Mouse (Mus musculus) heart, adult 8-10 months (tissue): ENCODE data around the gene Lamc1. TPM values are rescaled to one million over a fixed set of nuclear protein-coding genes. Genes with fewer than 3 reads are reported as not detected.
A peak's percentile ranks its signal among the peaks of the same experiment; 100 is the strongest.
"Not testable (repeated sequence)": the region's sequence is repeated elsewhere in the genome, so short reads cannot be mapped to it uniquely, and the experiment has no call there.

Experiments used
- DNase-seq: peaks from one replicate; pipeline ENCODE4 v3.0.0; 2022; ENCODE audit warnings: low spot score
- total RNA-seq, 4 experiments: library from RNA; stranded (reverse); gene quantifications; 2 replicates each; pipeline ENCODE4 v1.2.4; 2022

Lamc1 gene
- total RNA-seq, 4 experiments from 2014 or later = 83.2 to 109 (median 98.8) TPM

DNA sequence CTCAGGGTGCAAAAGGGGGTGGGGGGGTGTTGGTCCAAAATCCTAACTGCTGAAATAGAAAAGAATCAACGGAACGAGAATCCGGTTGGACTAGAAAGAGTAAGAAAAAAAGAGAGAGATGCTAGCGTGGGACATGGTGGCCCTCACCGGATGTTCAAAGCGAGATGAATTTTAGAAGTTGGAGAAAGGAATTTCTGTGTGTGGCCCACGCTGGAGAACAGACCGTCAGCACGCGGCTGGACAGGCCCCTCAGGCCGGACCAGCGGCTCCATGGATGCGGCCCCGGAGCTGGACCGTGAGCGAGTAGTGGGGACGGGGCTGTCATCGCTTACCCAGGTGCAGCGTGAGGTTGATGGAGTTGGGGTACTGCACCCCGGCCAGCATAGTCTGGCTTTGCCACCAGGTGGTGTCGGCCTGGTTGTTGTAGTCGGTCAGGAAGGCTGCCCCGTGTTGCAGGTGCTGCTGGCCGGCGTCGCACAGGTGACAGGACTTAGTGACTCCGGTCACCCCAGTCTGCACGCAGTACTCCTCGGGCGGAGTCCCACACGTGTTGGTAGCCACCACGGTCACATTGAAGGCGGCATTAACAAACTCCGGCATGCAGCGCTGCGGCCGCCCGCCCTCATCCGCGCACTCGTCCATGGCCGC is 666 bp downstream of the Lamc1 start:
- no peak for DNase-seq

DNA sequence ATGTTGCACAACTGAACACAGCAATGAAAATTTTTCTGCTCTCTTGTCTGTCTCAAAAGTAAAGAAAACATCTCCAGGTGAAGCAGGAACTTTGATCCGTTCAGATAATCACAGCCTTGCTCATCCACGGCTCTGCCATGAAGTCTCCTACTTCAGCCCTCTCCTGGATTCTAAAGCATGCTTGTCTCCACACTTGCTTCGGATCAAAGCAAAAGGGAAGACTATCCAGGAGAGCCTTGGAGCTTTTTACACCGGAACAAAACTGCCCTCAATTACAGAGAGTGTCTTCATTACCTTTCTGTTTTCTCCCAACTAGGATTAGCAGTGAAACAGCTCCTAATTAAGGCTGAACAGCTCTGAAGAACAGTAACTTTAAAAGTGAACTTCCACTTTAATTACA is 1.4 kb downstream of the Lamc1 start:
- DNase-seq = no peak

DNA sequence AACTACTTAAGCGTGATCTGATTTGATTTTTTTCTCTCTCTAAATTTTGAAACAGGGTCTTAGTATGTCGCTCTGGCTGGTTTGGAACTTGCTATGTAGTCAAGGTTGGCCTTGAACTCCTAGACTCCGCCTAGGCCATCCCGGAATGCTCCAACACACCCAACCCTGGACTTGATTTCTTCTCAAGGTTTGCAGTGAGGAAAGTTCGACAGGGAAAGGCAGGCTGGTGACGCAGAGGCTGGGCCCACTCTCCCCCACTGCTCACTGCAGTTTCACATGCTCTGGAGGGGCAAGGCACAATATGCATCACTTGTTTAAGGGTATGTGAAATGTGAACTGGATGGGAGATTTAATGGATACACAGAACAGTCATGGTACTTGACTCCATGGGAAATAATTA is 3.3 kb downstream of the Lamc1 start:
- DNase-seq = no peak

DNA sequence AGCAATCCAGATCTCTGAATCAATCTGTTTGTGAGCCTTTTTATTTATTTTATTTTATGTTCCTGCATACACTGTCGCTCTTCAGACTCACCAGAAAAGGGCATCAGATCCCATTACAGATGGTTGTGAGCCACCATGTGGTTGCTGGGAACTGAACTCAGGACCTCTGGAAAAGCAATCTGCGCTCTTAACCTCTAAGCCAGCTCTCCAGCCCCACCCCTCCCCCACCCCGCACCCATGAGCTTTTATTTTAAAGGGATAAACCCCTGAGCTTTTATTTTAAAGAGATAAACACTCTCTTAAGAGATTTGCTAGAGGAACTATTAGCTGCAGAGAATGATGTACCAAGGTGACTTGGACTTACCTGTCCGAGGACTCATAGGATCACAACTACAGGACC is 5.5 kb downstream of the Lamc1 start:
- DNase-seq = no peak

DNA sequence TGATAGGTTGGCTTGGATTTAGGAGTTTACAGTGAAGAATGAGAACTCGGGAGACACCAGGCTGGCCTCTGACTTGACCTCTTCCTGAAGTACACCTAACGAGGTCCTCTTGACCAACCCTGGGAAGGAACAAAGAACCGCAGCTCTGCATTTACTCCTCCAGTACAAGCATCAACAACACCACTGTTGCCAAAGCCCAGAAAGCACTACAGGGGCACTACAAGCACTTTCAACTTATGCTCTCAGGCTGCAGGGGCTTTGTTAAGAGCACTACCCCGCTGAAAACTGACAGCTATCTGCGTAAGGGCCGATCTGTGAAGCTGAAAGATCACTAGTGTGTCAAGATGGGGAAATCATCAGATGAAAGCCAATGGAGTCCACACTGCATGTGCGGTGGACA is 6.4 kb downstream of the Lamc1 start:
- DNase-seq = no peak

DNA sequence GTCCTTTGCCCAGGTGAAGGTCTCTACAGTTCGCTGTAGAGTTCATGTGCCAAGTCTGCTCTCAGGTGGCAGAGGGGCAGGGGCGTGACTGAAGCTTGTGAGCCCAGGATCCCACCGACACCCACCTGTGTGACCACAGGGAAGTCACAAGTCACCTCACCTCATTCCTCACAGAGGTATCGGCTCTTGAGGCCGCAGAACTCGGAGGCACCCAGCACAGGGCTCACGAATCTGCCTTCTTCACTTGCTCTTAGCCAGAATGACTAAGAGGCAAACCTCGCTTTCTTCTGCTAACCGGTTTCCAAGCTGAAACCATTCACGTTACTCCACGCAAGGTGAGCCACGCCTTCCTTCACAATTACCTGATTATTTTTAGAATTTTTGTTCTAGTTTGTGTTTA is 11.2 kb downstream of the Lamc1 start:
- no peak for DNase-seq

DNA sequence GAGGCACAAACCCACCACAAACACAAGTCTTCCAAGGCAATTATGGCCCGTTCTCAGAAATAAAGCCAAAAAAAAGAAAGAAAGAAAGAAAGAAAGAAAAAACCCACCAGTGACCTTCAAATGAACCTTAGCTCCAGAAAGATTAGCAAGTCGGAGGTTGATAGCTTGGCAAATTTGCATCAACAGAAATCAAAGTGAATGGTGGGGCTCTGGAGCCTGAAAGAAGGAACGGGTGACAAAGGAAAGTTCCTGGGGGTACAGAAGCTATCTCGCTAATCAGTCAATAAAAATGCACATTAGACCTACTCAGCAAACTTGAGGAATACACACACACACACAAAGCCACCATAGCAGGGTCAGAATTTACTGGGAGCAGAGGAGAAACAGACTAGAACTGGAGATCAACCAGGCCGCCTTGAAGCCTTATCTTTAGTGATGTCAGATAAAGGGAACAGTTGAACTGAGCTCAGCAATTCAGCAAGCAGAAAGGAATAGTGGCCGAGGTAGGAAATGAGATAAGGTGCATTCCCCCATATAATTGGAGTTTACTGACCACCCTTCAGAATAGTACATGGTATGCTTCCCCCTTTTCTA is 11.9 kb downstream of the Lamc1 start:
- DNase-seq = no peak

DNA sequence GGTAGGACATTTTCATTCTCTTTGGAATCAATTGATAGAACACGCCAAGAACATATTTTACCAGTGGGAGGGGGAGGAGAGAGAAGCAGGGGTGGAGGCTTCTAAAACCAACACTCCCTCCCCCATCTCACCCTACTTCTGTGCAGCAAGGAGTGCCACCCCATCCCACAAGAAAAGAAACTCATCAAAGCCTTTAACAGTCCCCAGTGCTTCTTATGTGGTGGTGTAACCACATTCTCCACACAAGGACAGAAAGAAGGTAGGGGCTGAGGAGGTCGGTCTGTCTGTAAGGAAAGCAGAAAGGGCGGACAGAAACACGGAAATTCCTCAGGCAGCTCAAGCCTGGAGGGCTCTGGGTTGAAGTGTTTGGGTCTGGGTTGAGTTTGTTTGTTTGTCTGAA is 12.5 kb downstream of the Lamc1 start:
- DNase-seq = no peak

DNA sequence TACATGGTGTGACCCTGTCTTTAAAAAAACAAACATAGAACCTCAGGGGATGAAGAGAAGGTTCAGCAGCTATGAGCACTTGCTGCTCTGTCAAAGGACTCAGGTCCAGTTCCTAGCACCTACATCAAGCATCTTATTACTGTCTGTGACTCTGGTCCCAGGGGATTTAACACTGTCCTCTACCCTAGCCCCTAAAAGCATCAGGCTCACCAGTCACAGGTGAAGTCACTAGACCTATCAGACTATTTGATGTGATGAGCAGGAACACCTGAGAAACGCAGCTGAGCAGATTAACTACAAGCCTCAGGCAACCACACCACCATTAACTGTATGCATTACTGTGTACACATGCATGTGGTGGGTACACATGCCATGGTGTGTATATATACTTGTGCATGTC is 13.8 kb downstream of the Lamc1 start:
- DNase-seq = no peak

DNA sequence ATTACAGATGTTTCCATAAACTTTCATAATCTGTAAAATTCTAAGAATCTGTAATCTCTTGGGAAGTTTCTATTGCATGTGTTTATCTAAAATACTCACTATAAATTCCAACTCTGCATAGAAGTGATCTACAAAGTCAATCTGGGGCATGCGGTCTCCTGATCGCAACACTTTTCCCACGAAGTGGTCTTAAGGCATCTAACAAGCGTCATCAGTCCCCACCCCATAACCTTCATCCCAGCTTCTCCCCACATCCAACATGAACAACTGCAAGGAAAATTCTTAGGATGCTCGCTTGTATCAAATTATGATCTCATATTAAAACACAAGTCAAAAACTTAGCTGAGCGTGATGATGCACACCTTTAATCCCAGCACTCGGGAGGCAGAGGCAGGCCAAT is 14.3 kb downstream of the Lamc1 start:
- DNase-seq = no peak

DNA sequence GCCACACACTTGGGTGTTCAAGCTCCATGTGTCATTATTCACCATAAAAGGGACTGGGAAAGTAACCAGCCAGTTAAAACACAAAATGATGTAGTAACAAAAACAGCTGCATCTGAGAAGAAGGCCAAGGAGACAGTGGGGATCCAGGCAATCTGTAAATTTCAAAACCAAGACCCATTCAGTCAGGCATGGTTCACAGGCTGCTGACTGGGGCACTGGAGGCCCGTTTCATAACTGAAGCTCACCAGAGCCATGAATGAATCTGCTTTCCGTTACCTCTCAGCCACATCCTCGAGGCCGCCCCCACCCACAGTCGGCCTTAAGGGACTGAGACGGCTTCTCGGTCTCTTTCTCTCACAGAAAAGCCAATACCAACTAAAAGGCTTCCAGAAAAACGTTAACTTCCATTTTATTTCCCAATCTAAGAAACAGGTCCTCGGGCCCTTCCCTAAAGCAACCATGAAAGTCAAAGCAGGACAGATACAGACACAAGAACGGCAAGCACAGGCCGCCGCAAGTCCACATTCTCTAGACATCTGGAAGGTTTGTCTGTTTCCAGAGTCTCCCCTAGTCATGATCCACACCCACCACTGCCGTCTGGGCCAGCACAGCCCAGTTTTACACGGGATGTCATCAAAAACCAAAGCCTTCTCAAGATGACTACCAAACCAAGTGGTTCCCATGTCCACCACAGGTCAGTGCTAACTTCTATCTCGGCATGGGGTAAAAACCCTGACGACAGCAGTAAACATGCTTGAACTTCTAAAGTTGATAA is 14.9 kb downstream of the Lamc1 start:
- peak; percentile 48 for DNase-seq

DNA sequence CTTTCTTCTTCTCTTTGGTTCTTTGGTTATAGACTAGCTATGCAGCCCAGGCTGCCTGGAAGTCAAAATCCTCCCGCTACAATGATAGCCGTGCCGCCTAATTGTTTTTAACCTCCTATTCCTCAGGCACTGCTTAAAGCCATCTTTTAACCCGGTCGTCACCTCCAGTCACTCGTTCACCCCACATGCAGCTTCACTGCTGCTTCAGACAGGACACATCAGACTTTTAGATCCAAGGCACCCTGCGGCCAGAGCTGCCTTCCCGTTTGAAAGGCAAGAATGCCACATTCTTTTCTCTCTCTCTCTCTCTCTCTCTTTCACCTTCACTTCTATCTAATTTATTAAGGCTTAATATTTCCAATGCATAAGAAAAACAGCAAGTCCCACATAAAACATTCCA is 15.6 kb downstream of the Lamc1 start:
- no peak for DNase-seq

DNA sequence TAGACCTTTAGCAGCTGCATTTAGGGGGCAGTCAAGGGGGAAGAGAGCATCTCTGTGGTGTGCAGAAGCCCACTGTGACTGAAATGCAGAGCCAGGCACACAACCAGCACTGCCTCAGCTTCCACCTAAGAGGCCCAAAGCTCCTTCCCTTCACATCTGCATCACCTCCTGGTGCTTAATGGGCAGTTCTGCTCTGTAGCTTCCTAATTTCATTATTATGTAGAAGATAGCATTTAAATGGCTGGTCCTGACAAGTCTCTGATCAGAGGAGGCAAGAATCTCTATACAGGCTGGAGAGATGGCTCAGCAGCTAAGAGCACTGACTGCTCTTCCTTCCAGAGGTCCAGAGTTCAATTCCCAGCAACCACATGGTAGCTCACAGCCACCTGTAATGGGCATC is 16.3 kb downstream of the Lamc1 start:
- DNase-seq = no peak

DNA sequence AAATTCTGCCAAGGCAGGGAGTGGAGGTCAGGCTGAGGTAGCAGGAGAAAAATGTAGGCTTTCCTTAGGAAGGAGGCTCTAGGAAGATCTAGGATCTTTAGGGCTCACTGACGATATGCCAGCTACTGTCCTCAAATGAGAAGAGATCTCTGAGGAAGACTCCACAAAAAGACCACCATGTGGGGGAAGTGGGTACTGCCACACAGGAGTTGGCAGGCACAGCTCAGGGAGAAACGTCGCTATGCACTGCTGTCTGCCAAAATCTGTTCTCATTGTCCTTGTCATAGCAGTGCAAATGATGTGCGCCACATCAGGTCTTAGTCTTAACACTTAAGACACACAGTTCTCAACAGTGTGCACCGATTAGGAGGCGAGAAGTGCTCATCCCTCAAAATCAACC is 17.5 kb downstream of the Lamc1 start:
- DNase-seq = no peak

DNA sequence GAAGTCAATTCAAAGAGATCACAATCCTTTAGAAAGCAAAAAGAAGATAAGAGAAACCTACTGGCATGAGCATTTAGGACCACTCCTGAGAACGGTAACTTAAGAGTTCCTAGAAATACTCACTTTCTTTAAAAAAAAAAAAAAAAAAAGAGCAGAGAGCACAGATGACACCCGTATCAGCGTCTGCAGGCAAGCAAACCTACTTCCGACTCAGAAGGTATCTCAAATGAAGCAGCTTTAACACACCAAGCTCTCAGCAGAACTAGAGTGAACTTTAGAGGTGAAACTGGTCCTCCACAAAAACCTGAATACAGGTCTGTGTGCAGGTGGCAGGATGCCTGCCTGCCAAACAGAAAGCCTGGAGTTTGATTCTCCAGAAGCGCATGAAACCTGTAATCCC is 19.6 kb downstream of the Lamc1 start:
- no peak for DNase-seq

DNA sequence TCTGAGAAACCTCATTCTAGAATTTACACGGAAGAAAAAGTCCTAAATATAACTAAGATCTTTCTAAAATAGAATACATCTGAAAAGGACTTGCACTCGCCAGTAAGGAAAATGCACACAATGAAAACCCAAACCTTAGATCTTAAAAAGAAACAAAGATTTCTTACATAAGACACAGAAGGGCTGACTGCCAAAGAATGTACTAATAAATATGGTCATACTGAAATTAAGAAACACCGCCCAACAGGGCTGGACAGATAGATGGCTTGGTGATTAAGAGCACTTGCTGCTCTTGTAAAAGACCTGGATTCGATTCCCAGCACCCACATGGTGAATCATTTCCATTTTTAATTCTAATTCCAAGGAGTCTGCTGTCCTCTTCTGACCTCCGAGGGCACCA is 22.4 kb downstream of the Lamc1 start:
- DNase-seq = no peak

DNA sequence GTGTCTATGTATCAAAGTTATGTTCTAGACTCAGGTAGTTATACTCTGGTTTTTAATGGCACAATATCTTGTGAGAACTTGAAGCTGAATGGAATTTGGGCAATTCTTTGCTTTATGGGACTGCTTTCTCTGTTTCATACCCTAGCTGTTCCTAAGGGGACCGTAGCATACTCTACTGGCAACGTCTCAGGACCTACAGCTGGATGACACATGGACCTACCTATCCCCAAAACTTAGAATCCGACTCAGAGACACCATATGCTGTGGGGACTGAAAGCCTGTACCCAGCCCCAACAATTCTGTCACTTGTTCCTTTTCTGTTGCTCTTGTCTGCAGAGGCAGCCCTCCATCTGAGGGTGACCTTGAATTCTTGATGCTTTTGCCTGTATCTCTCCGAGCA is 23.3 kb downstream of the Lamc1 start:
- no peak for DNase-seq

DNA sequence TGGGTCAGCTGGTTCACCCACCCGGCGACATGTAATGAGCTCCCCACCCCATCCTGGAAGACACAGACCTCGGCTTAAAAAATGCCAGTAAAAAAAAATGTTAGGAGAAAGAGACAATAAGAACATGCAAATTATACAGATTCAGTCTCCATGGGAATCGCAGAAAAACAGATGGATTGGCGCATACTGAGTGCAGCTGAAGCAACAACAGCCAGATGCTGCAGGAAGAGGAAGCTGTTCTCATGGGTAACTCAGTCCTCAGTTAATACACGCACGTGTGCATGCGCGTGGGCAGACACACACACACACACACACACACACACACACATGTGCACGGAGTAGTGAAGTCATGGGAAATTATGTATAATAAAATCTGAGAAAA is 23.7 kb downstream of the Lamc1 start:
- peak; percentile 68 for DNase-seq

DNA sequence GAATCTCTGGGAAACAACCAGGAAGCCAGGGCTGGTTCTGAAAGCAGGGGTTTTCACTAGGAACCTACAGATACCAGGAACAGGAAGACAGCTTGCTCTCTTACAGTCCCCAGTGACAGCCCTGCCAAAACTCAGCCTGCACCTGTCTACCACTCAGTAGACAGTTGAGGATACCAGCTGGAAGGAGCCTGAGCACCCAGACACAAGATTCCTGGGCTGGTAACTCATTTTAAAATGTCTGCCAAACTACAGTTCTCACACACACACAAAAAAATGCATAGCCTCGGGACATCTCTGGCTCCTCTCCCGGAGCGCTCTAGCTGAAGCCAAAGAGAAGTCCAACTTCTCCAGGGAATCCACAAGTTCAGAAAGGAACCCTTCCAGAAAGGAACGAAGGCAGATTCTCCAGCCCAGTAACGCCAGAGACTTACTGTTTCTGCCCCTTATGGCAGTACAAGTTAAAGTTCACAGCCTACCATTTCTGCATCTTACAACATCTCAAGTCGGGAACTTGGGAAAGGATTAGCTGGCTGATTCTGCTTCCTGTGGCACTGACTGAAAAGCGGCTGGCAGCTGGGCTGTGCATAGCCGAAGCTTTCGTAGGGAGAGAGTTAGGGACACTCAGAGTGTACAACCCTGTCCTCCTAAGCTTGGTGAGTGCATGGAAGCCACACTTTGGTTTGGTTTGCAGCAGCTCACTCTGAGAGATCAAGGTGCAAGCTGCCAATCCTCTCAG is 24.2 kb downstream of the Lamc1 start:
- peak; percentile 60 for DNase-seq

DNA sequence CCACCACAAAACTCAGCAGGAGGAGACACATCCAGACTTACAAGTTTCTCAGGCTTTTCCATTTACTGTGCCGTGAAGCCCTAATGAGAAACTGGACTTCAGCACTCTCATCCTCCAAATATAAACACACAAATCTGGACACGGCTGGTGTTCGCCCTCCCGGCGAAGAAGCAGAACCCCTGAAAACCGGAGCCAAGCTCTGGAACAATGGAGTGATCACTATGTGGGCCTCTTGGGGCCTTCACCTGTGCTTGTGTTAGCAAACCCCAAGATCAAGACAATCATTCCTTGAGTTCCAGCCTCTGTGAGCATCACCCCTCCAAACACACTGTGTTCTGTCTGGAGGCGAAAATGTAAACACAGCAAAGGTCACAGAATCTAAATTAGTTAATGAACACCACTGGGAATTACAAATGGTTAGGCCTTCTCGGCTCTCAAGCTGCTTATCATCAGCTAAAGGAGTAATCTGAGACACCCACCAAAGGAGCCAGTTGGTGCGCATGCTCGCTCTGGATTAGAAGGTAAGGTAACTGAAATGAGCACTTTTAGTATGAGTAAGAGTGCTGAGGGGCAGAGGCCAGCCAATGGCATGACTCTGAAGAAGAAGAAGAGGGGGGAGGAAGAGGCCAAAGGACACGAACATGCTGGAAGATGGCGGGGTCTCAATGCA is 24.9 kb downstream of the Lamc1 start:
- DNase-seq = no peak

DNA sequence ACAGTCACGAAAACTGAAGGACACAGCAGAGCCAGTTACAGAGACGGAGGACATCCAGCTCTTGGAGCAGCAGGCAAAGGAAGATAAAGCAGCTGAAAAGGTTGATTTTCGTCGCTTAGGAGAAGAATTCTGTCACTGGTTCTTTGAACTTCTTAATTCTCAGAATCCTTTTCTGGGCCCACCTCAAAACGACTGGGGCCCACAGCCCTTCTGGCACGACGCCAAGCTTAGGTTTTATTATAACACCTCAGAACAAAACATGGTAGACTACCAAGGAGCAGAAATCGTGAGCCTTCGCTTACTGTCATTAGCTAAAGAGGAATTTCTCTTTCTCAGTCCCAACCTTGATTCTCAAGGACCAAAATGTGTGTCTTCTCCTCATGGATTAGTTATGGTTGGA is 26.9 kb downstream of the Lamc1 start:
- not testable (repeated sequence) for DNase-seq

DNA sequence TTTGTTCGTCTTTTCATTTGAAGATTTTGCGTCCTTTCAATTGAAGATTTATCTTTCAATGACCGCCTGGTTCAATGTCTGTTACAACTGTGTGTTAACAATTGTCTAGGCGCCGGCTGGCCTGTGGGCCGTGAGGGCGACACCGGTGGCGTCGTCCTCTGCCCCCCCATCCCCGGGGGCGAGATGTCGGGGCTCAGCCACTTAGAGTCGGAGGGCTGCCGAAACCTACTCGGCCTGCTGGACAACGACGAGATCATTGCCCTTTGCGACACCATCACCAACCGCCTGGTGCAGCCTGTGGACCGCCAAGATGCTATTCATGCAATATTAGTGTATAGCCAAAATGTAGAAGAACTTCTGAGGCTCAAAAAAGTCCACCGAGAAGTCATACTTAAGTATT is 27.3 kb downstream of the Lamc1 start:
- DNase-seq = not testable (repeated sequence)
